Mouse (Mus musculus): ENCODE measurements around the gene Ccdc155.

The Ccdc155 gene

GRCm38 (mm10) chr7:45228548-45228947, 23.9 kb upstream of the Ccdc155 start:
- intact Hi-C loops (cut with DNase I), result loop anchor here (10.0 kb wide), 1 partner anchor 126 kb away; no protein-coding TSS in a partner anchor

GRCm38 (mm10) chr7:45226421-45226820, 21.7 kb upstream of the Ccdc155 start:
- intact Hi-C loops (cut with DNase I), result loop anchor here (10.0 kb wide), 1 partner anchor 128 kb away; no protein-coding TSS in a partner anchor

GRCm38 (mm10) chr7:45224826-45225225, 20.1 kb upstream of the Ccdc155 start:
- intact Hi-C loops (cut with DNase I), result loop anchor here (10.0 kb wide), 1 partner anchor 130 kb away; no protein-coding TSS in a partner anchor

GRCm38 (mm10) chr7:45221680-45222079, 17.0 kb upstream of the Ccdc155 start:
- intact Hi-C loops (cut with DNase I), result loop anchor here (10.0 kb wide), 1 partner anchor 133 kb away; no protein-coding TSS in a partner anchor

- intact Hi-C loops (cut with DNase I), result no loop called here
Measured at GRCm38 (mm10) chr7:45216442-45217183, 11.9 kb upstream of the Ccdc155 start.

- intact Hi-C loops (cut with DNase I), result no loop called here
Measured at GRCm38 (mm10) chr7:45215673-45216441, 11.2 kb upstream of the Ccdc155 start, which contains the start of gene Tead2. Tead2 (plus strand) TSS chr7:45215753.

GRCm38 (mm10) chr7:45213708-45214107, 9.0 kb upstream of the Ccdc155 start:
- intact Hi-C loops (cut with DNase I), result no loop called here

- intact Hi-C loops (cut with DNase I), result no loop called here
Measured at GRCm38 (mm10) chr7:45212356-45212755, 7.7 kb upstream of the Ccdc155 start.

- intact Hi-C loops (cut with DNase I), result no loop called here
Measured at GRCm38 (mm10) chr7:45211851-45212251, 7.2 kb upstream of the Ccdc155 start, which contains the start of gene Dkkl1. Dkkl1 (minus strand) TSS chr7:45212147.

GRCm38 (mm10) chr7:45211070-45211469, 6.4 kb upstream of the Ccdc155 start:
- intact Hi-C loops (cut with DNase I), result no loop called here

- intact Hi-C loops (cut with DNase I), result no loop called here
Measured at GRCm38 (mm10) chr7:45208260-45208659, 3.6 kb upstream of the Ccdc155 start.

GRCm38 (mm10) chr7:45202654-45203053, 2.0 kb downstream of the Ccdc155 start:
- intact Hi-C loops (cut with DNase I), result loop anchor here (5.0 kb wide), 2 partner anchors 110 to 125 kb away; partner anchors contain the start of gene Rcn3

GRCm38 (mm10) chr7:45198961-45199360, 5.7 kb downstream of the Ccdc155 start:
- intact Hi-C loops (cut with DNase I), result no loop called here

- intact Hi-C loops (cut with DNase I), result no loop called here
Measured at GRCm38 (mm10) chr7:45198435-45198834, 6.3 kb downstream of the Ccdc155 start.

GRCm38 (mm10) chr7:45196994-45197393, 7.7 kb downstream of the Ccdc155 start:
- intact Hi-C loops (cut with DNase I), result no loop called here

- intact Hi-C loops (cut with DNase I), result no loop called here
Measured at GRCm38 (mm10) chr7:45196176-45196535, 8.5 kb downstream of the Ccdc155 start.

- intact Hi-C loops (cut with DNase I), result no loop called here
Measured at GRCm38 (mm10) chr7:45195341-45196175, 9.1 kb downstream of the Ccdc155 start.

- intact Hi-C loops (cut with DNase I), result no loop called here
Measured at GRCm38 (mm10) chr7:45193871-45194785, 10.6 kb downstream of the Ccdc155 start.

- intact Hi-C loops (cut with DNase I), result no loop called here
Measured at GRCm38 (mm10) chr7:45193406-45193805, 11.3 kb downstream of the Ccdc155 start.
